Mouse (Mus musculus) embryo, embryonic 11.5 days (tissue): ENCODE data around the gene Nkd1.

Source experiments
- DNase-seq: peaks from one replicate; pipeline ENCODE4 v3.0.0-alpha.2; 2012; ENCODE audit warnings: low read depth, low spot score

Nkd1 gene

DNA sequence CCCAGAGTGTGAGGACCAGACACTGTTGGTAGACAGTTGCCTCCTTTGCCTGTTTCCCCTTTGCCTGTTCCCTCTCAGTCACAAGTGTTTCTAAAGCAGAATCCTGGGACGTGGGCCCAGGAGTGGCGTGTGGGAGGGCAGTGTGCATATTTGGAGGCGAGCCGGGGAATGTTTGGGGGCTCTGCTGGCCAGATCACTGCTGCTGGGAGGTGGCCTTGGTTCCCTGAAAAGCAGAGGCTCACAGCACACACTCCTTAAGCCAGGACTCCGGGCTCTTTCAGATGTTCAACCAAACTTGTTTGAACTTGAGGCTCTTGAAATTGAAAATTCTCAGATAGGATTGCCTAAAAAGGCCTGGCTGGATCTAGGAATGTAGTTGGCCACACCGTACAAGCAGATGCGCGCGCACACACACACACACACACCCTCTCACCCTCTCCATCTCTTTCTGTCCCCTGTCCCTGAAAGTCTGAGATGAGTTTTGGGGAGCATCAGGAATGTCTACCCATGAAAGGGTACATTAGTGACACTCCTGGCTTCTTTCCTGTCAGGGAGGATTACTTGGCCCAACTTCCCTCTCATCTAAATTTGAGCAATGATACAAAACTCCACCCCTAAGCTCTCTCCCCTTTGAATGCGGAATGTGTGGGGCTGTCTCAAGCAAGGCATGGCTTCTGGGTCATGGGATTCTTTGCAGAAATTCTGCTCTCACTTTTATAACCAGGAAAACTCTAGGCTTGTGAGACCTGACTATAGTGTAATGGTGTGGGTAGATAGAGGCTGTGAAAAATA lies 55.4 kb downstream of the Nkd1 start:
- DNase-seq = no peak

DNA sequence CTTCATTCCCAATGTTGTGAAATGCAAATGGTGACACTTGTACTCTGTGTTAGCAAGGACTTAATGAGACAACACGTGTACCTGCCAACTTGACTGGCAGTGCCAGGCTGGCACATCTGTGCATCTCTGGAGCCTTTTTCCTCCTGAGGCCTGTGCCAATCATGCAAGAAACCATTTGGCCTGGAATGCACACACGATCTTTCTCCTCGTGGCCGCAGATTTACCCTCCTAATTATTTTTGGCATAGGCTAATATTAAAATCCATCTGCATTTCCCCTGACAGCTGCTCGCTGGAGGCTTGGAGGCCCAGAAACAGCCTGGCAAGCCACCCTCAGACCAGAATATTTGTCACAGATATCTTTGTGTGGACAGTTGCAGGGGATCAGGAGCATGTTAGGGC lies 56.5 kb downstream of the Nkd1 start:
- no peak for DNase-seq

DNA sequence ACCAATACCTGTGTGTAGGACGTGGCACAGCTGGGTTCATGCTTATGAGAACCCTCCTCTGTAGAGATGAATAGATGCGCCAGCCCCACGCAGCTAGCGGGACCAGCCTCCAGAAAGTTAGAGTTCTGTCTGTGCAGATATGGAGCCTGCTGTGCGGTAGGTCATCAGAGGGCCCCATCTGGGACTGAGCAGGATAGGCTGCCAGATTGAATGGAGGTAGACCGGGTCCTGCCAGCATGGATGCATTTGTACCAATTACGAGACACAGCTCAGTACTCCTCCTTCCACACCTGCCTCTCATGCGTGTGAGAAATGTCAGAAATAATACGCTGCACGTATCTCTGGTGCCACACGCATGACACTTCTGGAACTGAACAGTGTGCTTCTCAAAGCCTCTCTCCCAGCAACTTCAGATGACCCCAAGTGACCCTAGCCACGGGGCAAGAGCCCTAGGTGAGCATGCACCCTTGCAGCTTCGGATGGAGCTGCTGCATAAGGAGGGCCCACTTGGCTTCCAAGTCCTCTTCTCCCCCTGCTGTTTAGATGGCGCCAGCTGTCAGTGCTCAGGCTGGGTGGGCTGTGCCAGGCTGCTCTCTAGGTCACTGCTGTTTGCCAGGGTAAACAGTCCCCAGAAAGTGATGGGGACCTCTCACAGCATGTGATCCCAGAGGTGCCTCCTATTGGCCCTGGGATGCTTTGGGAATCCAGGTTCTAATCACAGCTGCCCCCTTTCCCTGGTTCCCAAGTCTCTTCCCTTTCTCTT lies 57.4 kb downstream of the Nkd1 start:
- no peak for DNase-seq

DNA sequence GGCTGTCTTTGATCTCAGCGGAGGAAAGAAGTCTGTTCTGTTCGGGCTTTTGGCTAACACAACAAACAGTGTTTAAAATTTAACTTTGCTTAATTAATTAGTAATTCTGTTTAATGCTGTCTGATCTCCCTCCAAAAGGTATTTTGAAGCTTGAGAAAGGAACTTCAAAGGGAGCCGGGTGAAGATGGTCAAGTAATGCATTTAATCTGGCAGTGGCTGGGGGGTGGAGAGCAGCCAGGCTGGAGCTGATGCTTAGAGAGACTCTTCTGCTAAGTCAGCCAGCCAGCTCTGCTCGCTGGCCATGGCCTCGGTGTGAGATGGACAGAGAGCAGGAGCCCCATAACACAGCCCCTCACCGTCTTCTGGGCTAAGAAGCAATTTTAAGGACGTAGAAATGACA lies 58.1 kb downstream of the Nkd1 start:
- no peak for DNase-seq

DNA sequence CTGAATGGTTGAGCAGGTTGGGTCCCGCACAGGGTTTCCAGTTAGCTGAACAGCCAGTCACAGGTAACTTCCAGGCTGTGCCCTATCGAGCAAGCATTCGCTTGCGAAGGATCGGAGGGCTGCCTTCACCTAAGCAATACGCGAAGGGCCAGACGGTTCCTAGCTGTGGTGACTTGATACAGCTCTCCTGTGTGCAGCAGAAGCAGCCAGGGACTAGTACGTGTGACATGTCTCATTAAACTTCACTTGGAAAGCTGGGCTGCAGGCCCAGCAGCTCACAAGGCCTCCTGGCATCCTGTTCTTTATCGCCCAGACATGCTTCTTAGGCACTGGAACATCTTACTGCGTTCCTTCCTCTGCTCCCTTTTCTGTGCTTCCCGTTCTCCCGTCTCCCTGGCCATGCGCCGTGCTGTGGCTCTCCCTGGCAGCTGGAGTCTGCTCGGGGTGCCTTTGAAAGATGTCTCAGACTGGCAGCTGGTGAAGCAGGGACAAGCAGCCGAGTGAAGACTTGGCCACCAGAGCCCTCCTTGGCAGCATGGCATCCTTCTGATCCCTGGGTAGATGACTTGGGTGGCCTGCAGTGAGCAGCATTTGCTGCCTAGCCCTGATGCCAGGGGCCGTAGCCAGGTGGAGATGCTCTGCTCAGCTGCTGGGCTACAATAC lies 58.6 kb downstream of the Nkd1 start:
- DNase-seq = no peak

DNA sequence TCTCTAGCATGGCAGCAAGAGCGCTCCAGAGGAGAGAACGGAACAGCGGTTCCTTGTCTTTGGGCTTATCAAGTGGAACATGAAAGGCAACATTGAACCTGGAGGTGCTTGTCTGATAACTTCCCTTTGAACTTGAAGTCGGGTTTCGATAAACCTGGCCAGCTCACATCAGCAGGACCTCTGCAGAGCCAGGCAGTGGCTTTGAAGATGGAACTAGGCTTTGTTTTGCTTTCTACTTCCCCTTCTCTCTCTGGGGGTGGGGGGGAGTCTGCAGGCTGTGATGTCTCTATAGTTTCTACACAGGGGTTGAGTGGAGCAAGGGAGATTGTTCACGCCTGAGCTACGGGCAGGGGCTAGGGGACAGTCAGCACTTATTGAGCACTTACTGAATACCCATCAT lies 59.6 kb downstream of the Nkd1 start:
- no peak for DNase-seq

DNA sequence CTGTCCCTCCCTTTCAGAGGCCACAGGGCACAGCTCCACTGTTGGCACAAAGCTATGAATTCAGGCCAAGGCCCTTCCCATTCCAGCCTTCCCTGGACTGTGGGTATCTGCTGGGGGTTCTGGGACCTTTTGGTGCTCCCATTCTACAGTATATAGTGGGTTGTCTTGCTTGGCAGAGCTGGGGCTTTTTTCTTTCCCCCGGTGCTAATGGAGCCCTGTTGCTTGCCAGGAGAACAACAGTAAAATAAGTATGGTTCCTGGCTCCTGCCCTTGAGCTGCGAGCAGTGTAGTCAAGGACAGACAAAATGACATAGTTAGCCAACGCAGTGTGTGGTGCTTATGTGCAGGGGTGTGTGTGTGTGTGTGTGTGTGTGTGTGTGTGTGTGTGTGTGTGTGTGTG lies 62.7 kb downstream of the Nkd1 start:
- no peak for DNase-seq

DNA sequence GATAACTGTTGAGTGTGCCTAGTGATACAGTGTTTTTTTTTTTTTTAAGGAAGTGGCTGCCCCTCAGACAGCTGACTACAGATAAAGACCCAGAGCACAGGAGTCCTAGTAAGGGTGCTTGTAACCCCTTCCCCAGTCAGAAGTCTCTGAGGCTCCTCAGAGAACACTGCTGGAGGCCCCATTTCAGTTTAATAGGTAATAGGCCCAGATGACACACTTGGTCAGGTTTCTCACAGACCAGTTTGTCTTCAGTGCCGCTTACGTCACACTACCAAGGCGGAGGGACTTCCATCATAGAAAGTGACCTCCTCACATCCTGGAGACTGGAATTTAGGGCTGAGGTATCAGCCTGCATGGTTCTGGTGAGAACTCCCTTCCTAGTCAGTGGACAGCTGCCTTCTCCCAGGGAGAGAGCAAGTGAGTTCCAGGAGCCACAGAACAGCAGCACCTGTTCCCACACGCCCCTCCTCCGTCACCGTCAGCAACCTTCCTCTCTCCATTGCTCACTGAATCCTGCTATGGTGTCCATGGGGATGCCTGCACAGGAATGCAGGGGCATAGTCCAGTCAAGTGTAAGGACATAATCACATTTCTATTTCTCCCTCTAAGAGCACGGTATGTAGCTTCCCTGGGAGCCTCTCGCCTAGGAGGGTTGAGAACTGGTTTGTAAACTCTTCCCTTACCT lies 67.2 kb downstream of the Nkd1 start:
- no peak for DNase-seq

DNA sequence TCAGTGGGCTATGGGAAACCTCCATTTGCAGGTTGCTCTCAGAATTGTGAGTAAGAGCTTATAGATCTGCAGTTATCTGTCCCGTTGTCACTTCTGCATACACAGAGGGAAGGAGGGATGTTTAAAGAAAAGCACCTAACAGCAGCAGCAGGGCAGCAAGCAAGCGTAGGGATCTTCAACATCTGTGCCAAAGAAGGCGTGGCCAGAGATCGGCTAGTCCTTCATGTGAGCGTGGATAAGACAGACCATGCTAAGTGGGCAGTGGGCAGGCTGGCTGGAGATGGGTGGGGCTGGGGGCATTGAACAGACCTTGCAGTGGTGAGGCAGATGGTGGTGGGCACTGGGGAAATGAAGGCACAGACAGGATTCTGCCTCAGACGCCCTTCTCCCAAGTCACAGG lies 69.1 kb downstream of the Nkd1 start:
- no peak for DNase-seq

DNA sequence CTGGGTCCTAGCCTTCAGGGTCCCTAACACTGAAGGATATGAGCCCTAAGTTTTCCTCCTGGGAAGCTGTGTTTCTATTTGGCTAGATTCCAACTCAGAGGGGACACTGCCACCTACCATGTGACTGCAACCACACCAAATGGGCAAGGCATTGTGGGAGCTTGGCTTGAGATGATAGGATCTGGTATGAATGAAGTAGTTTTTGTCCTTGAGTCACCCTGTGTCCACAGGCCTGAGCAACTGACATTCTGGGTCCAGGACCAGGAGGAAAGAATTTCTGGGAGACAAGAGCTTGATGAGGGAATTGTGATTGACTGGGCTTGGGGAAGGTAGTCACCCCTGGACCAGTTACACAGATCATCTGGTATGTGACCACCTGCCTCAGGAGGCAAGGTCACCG lies 72.8 kb downstream of the Nkd1 start:
- no peak for DNase-seq

DNA sequence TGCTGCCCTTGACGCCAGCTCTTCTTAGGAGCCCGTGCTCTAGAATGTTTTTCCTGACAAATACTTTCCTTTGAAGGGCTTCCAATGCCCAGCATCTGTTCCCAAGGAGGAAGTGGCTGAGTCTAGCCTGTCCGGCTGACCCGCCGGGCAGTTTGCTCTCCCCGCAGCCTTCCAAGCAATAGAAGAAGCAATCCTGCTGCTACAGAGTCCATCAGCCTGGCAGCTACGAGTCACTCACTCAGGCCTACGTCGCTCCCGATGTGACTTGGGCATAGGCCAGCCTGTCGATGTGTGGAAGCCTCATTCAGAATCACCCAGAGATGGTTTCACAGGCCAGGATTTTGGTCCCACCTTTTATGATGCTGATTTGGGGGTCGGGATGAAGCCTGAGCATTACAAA lies 74.9 kb downstream of the Nkd1 start:
- DNase-seq = no peak

DNA sequence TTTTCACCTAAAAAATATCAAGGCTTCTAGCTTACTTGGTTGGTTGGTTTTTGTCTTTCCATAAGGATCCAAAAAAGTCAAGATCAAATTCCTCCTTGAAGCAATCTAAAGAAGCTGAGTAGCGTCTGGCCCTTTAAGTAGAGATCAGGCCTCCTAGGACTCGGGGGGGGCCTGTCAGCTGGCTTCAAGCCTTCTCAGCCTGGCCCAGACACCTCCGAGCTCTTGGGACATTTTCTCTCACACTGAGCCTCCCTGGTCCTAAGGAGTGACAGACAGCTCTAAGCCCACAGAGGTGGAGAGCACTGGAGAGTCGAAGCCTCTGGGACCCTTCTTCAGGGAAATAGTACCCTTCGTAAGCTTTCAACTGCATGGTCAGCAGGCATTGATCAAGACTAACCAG lies 77.4 kb downstream of the Nkd1 start:
- DNase-seq = no peak

DNA sequence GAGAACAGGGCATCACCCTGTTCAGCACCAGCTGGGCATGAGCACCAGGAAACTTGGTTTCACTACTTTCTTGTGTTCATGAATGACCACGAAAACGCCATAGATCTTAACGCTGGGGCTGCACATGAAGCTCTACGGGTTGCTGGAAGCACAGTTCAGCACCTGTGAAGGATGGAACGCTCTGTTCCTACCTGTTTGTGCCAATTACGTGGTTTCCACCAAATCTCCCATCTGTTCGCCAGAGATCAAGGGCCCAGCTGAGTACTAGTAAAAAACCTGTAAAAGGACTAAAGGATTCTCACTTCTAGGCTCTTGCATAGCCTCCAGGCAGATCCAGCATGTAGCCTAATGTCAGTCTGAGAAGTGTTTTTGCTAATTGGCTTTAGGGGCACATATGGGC lies 78.3 kb downstream of the Nkd1 start:
- DNase-seq = no peak

DNA sequence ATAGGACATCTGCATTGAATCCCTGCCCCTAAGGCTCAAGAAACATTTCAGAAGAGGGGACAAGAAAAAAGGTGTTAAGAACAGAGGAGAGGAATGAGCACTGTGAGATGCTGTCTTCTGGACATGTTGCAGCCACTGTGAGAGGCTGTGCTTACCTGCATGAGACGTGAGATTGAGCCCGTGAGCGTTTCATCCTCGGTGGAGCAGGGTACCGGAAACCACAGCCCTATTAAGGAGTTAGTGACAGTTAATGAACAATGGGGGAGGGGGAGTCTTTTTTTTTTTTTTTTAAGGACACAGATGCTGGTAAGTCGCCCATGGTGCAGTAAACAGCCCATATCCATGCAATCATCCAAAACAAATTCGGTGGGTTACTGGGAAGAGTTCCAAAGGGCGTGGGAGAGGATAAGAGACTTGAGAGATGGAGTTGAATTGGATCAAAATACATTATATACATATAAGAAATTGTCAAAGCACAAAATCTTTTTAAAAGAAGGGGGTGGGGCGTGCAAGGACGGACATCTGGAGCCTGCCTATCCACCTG lies 82.4 kb downstream of the Nkd1 start:
- DNase-seq = peak; percentile 24

DNA sequence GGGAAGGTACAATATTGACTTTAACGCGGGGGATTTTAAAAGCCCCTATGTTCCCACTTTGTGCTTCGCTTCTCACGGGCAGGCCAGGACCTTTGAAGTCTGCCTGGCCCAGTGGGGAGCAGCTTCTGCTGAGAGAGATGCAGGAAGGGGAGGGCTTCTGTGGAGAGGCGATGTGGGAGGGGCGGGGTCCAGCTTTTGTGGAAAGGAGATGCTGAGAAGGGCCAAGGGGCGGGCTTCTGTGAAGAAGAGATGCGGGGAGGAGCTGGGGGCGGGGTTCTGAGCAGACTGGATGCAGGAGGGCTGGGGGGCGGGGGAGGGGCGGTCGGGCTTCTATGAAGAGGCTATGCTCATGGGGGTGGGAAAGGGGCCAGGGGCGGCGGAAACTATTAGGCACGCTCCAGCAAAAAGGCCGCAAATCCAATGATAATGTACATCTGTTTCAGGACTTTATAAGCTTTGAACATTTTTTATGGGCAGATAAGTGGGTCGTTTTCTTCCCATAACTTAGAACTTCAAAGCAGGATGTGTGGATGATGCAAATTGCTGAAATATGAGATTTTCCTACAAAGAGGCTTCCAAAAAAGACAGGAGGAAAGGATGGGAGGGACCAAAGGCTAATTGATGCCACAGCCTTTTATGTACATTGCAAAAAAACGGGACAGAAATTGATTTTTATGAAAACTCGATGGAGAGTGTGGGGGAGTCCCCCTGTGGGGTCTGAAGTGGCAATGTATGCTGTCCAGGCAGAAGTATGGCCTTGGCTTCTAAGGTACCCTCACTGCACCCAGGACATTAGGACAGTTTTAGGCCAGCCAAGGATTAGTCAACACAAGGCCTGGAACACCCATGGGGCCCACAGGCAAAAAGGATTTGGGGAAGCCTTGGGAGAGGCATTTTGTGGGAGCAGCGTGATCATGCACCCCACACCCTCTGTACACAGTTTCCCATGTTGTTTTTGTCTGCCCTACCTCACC lies 83.2 kb downstream of the Nkd1 start:
- DNase-seq = peak; percentile 84

DNA sequence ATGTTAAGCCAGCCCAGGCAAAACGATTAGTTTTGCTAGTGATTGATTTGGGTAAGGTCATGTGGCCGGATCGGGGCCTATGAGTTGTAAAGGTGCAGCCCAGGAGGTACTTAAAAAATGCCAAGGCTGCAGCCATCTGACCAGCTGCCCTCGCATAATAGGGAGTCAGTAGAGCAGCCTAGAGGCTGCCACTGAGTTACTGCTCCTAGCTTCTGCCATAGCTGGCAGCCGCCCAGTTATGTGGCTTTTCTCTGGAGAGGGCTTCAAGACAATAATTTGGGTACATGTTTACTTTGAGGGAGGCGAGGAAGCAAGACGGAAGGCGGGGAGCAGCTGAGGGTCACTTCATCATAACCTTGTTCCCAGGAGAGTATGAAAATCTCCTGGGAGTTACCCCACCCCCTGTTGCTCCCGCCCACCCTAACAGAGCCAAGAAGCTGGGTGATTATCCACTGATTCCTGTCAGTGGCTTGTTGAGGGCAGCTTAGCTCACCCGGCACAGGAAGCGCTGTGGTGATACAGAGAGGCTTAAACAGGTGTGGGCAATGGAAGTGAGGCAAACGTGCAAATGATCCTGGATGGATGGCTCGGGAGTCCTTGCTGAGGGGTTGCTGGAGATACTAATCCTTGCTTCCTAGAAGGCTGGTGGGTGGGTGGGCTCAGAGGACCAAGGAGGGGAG lies 84.3 kb downstream of the Nkd1 start:
- no peak for DNase-seq

DNA sequence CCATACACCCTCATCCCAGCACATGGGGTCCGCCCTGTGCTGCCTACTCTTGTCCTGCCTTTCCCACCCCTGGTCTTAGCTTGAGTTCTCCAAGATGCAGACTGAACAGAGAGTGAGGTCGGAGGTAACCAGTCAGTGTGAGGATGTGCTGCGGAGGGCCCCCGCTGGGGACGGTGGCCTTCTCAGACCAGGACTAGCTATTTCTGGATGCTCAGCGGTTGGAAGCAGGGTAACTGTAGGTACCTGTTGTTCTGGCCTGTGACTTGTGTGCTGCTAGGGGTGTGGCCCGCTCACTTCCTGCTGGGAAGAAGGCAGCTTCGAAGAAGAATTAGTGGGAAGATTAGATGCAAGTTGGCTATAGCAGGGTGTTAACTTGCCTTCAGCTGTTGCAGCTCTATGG lies 87.9 kb downstream of the Nkd1 start:
- no peak for DNase-seq

DNA sequence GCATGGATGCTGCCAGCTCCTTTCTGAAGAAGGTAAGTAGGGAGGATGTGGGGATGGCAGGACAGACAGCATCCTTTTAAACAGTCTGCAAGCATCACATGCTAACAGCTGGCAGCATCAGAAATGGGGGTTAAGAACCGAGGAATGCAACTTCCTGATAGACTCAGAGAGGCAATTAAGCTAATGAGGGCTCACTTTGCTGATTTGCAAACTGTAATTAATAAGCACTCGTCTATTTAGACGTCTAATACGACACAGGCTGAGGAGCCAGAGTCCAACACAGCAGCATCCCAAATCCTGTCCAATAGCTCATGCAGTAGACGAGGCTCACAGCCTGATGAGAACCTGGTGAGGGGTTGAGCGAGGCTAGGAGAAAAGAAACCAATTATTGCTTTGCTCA lies 89.1 kb downstream of the Nkd1 start:
- no peak for DNase-seq

DNA sequence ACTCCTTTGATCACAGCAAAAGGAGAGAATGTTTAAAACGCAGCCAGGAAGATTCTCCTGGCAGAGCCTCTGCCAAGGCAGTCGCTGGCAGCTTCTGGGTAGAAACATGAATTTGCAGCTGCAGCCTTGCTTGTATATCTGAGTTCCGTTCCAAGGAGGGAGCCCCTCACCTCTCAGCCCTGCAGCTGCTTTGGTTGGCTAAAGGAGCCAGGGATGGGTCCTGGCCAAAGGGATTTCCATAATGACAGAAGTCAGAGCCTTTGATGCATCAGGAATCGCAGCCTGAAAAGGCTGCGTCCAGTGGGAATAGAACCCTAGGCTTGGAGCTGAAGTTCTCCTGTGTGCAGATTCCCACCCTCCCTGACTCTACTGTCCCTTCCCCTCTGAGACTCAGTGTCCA lies 93.8 kb downstream of the Nkd1 start:
- DNase-seq = no peak

DNA sequence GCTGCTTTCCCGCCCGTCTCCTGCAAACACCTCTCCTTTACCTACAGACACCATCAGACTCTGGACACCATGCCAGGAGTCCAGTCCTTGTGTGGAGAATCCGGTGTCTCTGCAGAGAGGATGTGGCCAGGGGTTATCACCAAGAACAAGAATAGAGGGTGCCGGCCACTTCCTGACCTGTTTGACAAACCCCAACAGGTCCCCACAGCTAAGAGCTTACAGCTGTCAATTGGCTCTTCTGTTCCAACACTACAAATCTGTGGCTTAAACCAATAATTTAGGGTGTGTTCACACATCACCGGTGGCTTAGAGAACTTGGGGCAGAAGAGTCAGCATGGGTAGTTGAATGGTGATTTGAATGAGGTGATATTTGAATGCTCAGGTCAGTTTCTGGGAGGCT lies 97.5 kb downstream of the Nkd1 start:
- DNase-seq = no peak
